ENCODE assay signal across 29 mouse cellular contexts in the genomic region with DNA sequence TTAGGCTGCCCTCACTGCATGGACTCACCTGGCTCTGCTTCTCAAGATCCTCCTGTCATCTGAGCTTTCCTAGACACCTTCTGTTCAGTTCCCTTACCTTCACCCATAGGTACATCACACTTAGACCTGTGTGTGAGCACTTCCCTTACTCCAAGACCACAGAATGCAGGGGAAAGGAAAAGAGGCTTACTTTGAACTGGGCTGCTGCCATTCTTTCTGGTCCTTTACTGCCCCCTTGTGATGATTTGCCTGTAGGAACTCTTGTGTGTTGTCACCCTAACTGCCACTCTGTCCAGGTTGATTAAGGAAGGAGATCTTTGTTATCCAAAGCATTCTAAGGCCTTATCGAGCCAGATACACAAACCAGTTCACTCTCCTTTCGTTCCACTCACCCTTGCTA. TPM values are rescaled to one million over a fixed set of nuclear protein-coding genes. Genes with fewer than 3 reads are reported as not detected.
DNase-seq lines count a peak whose midpoint lies in the region; ATAC-seq lines count a peak whose summit lies in the region.
"Not testable (repeated sequence)": the region's sequence is repeated elsewhere in the genome, so short reads cannot be mapped to it uniquely, and the experiment has no call there.
"Had no signal": no experiment of that assay in that cellular context is flagged by ENCODE, and none has a peak within 500 bp of the region (broad histone marks: within the 10 kb centered on the region; RNA-seq: fewer than 3 reads in every experiment).

No protein-coding gene starts in this region.

- ATAC-seq in common myeloid progenitor, adult 5-6 weeks (replicated peaks; ENCODE audit: low read depth, poor library complexity, severe bottlenecking) = peak; percentile 88
- ATAC-seq in forebrain, embryonic 16.5 days = peak; percentile 58; the same call in 1 of the 2 replicates
- ATAC-seq in hindbrain, embryonic 13.5 days (ENCODE audit: low FRiP score) = peak; percentile 43; the same call in 1 of the 2 replicates
- ATAC-seq in intestine, embryonic 16.5 days = 0 out of 2 replicates have a peak, but pooled peaks have one; percentile 36
- peak; percentile 39; the same call in 1 of the 2 replicates for ATAC-seq in liver, embryonic 11.5 days (replicated peaks; ENCODE audit: low FRiP score)
- peak; percentile 73 for ATAC-seq in megakaryocyte, adult 5-6 weeks (ENCODE audit: poor library complexity, severe bottlenecking)
- 0 out of 2 replicates have a peak, but pooled peaks have one; percentile 34 for ATAC-seq in midbrain, embryonic 13.5 days
- peak; percentile 47; the same call in 1 of the 2 replicates for ATAC-seq in neural tube, embryonic 15.5 days (ENCODE audit: low FRiP score)

- H3K9ac ChIP-seq in forebrain, embryonic 16.5 days (replicated peaks; ENCODE audit: low read depth, low read length); hindbrain, embryonic 13.5 days; intestine, embryonic 16.5 days (ENCODE audit: low read depth, low read length); liver, embryonic 11.5 days (ENCODE audit: low read depth, low read length); midbrain, embryonic 13.5 days (replicated peaks); neural tube, embryonic 15.5 days (replicated peaks): not testable (repeated sequence)

- not testable (repeated sequence) for H3K4me3 ChIP-seq in forebrain, embryonic 16.5 days (replicated peaks; ENCODE audit: low read length); hindbrain, embryonic 13.5 days; intestine, embryonic 16.5 days (ENCODE audit: low read length); liver, embryonic 11.5 days (ENCODE audit: low read depth, low read length); midbrain, embryonic 13.5 days (replicated peaks); neural tube, embryonic 15.5 days (replicated peaks)

- DNase-seq in liver, embryonic 11.5 days (ENCODE audit: low spot score) = not testable (repeated sequence)

- H3K27me3 ChIP-seq in forebrain, embryonic 16.5 days (replicated peaks; ENCODE audit: control insufficient read depth, insufficient read depth, low read length); hindbrain, embryonic 13.5 days; intestine, embryonic 16.5 days (replicated peaks; ENCODE audit: control insufficient read depth, insufficient read depth, low read length); liver, embryonic 11.5 days (replicated peaks; ENCODE audit: control insufficient read depth, insufficient read depth, low read length); midbrain, embryonic 13.5 days; neural tube, embryonic 15.5 days (replicated peaks): not testable (repeated sequence)

- WGBS in forebrain, embryonic 16.5 days = no CpG with 5 or more reads among the region's 2 CpGs
- no CpG with 5 or more reads among the region's 2 CpGs for WGBS in hindbrain, embryonic 13.5 days
- no CpG with 5 or more reads among the region's 2 CpGs for WGBS in intestine, embryonic 16.5 days
- no CpG with 5 or more reads among the region's 2 CpGs for WGBS in liver, embryonic 11.5 days
- WGBS in midbrain, embryonic 13.5 days = no CpG with 5 or more reads among the region's 2 CpGs
- no CpG with 5 or more reads among the region's 2 CpGs for WGBS in neural tube, embryonic 15.5 days

- not testable (repeated sequence) for H3K36me3 ChIP-seq in forebrain, embryonic 16.5 days (ENCODE audit: control insufficient read depth, insufficient read depth); hindbrain, embryonic 13.5 days; intestine, embryonic 16.5 days (ENCODE audit: control insufficient read depth, insufficient read depth, low read length); liver, embryonic 11.5 days (ENCODE audit: control insufficient read depth, insufficient read depth, low read length); midbrain, embryonic 13.5 days; neural tube, embryonic 15.5 days

- H3K27ac ChIP-seq in forebrain, embryonic 16.5 days (ENCODE audit: low read length); hindbrain, embryonic 13.5 days; intestine, embryonic 16.5 days (ENCODE audit: low read length); liver, embryonic 11.5 days (ENCODE audit: low read depth, low read length); midbrain, embryonic 13.5 days; neural tube, embryonic 15.5 days (replicated peaks): not testable (repeated sequence)

- H3K9me3 ChIP-seq in forebrain, embryonic 16.5 days (ENCODE audit: control insufficient read depth, low read length); hindbrain, embryonic 13.5 days; intestine, embryonic 16.5 days (ENCODE audit: control insufficient read depth, low read length); liver, embryonic 11.5 days (ENCODE audit: control insufficient read depth, low read length); midbrain, embryonic 13.5 days; neural tube, embryonic 15.5 days (replicated peaks): not testable (repeated sequence)

- not testable (repeated sequence) for H3K4me2 ChIP-seq in forebrain, embryonic 16.5 days (ENCODE audit: low read length); hindbrain, embryonic 13.5 days; intestine, embryonic 16.5 days (ENCODE audit: low read depth, low read length); liver, embryonic 11.5 days; midbrain, embryonic 13.5 days (replicated peaks); neural tube, embryonic 15.5 days

- H3K4me1 ChIP-seq in forebrain, embryonic 16.5 days (replicated peaks; ENCODE audit: control insufficient read depth, insufficient read depth, low read length); hindbrain, embryonic 13.5 days (replicated peaks); intestine, embryonic 16.5 days (ENCODE audit: control insufficient read depth, insufficient read depth, low read length); liver, embryonic 11.5 days (replicated peaks; ENCODE audit: control insufficient read depth, insufficient read depth, low read length); midbrain, embryonic 13.5 days (replicated peaks); neural tube, embryonic 15.5 days: not testable (repeated sequence)

RNA-seq across cellular contexts. Expression of a gene that starts 13.6 kb away (rescaled TPM):
- total RNA-seq in common myeloid progenitor, adult 5-6 weeks (2017) = not detected in 2 replicates
- polyA plus RNA-seq in forebrain, embryonic 16.5 days (2015; fragmentation: Nextera tagmentation; extraction: Ambion mirVana) = not detected in 2 replicates
- polyA plus RNA-seq in hindbrain, embryonic 13.5 days (2015; fragmentation: Nextera tagmentation; extraction: Ambion mirVana) = not detected in 2 replicates
- polyA plus RNA-seq in intestine, embryonic 16.5 days (2015; fragmentation: Nextera tagmentation; extraction: Ambion mirVana) = not detected in 2 replicates
- 0.11 and 0.22 TPM in 2 replicates for polyA plus RNA-seq in liver, embryonic 11.5 days (2014; fragmentation: Nextera tagmentation; extraction: Ambion mirVana)
- not detected in 2 replicates for total RNA-seq in megakaryocyte, adult 5-6 weeks (2015)
- not detected in 2 replicates for total RNA-seq in megakaryocyte, adult 5-6 weeks (2017)
- not detected in 2 replicates for polyA plus RNA-seq in midbrain, embryonic 13.5 days (2015; fragmentation: Nextera tagmentation; extraction: Ambion mirVana)
- polyA plus RNA-seq in neural tube, embryonic 15.5 days (2015; fragmentation: Nextera tagmentation; extraction: Ambion mirVana) = not detected in 2 replicates
- total RNA-seq: adrenal gland, postnatal 10 days; gastrocnemius, adult 18-20 months; gastrocnemius, postnatal 25 days; heart, adult 18-20 months; heart, postnatal 36 days; layer of hippocampus, adult 8-10 months; layer of hippocampus, postnatal 25 days; left cerebral cortex, adult 8-10 months; left cerebral cortex, postnatal 36 days had no signal
- polyA plus RNA-seq: embryonic facial prominence, embryonic 11.5 days; frontal cortex, adult 2 months; G1E; heart, embryonic 11.5 days; heart, embryonic 16.5 days; hindbrain, embryonic 14.5 days; intestine, postnatal 0 days; limb, embryonic 13.5 days; stomach, embryonic 16.5 days; urinary bladder, adult 2 months had no signal

RNA-seq across cellular contexts. Expression of a gene that starts 39.8 kb away (rescaled TPM):
- total RNA-seq in common myeloid progenitor, adult 5-6 weeks (2017) = not detected in 2 replicates
- not detected in 2 replicates for polyA plus RNA-seq in forebrain, embryonic 16.5 days (2015; fragmentation: Nextera tagmentation; extraction: Ambion mirVana)
- 0.19 and 0.26 TPM in 2 replicates for polyA plus RNA-seq in hindbrain, embryonic 13.5 days (2015; fragmentation: Nextera tagmentation; extraction: Ambion mirVana)
- polyA plus RNA-seq in intestine, embryonic 16.5 days (2015; fragmentation: Nextera tagmentation; extraction: Ambion mirVana) = not detected in 2 replicates
- polyA plus RNA-seq in liver, embryonic 11.5 days (2014; fragmentation: Nextera tagmentation; extraction: Ambion mirVana) = not detected in 2 replicates
- total RNA-seq in megakaryocyte, adult 5-6 weeks (2015) = not detected in 2 replicates
- not detected in 2 replicates for total RNA-seq in megakaryocyte, adult 5-6 weeks (2017)
- polyA plus RNA-seq in midbrain, embryonic 13.5 days (2015; fragmentation: Nextera tagmentation; extraction: Ambion mirVana) = 0.26 TPM in 1 of 2 replicates, not detected in the other
- polyA plus RNA-seq in neural tube, embryonic 15.5 days (2015; fragmentation: Nextera tagmentation; extraction: Ambion mirVana) = not detected in 2 replicates
- total RNA-seq: G1E; gastrocnemius, adult 18-20 months; gastrocnemius, postnatal 25 days; heart, adult 18-20 months; heart, postnatal 36 days; layer of hippocampus, adult 8-10 months; layer of hippocampus, postnatal 25 days; left cerebral cortex, adult 8-10 months; left cerebral cortex, postnatal 36 days had no signal
- polyA plus RNA-seq: embryonic facial prominence, embryonic 11.5 days; frontal cortex, adult 2 months; G1E; heart, embryonic 11.5 days; heart, embryonic 16.5 days; intestine, postnatal 0 days; limb, embryonic 13.5 days; liver, embryonic 14.5 days; lung, embryonic 15.5 days; urinary bladder, adult 2 months had no signal

Comparison
In these comparisons a context has a peak if more than half of its experiments do, and no peak if none do; other contexts are left out.
1. ATAC-seq: peak in every context shown above with its lines; median percentile 88 in common myeloid progenitor, adult 5-6 weeks; 73 in megakaryocyte, adult 5-6 weeks; 58 in forebrain, embryonic 16.5 days; 47 in neural tube, embryonic 15.5 days; 43 in hindbrain, embryonic 13.5 days; 39 in liver, embryonic 11.5 days; 36 in intestine, embryonic 16.5 days; 34 in midbrain, embryonic 13.5 days.